Mouse (Mus musculus): ENCODE measurements around the gene Pcbp2.

The Pcbp2 gene

DNA sequence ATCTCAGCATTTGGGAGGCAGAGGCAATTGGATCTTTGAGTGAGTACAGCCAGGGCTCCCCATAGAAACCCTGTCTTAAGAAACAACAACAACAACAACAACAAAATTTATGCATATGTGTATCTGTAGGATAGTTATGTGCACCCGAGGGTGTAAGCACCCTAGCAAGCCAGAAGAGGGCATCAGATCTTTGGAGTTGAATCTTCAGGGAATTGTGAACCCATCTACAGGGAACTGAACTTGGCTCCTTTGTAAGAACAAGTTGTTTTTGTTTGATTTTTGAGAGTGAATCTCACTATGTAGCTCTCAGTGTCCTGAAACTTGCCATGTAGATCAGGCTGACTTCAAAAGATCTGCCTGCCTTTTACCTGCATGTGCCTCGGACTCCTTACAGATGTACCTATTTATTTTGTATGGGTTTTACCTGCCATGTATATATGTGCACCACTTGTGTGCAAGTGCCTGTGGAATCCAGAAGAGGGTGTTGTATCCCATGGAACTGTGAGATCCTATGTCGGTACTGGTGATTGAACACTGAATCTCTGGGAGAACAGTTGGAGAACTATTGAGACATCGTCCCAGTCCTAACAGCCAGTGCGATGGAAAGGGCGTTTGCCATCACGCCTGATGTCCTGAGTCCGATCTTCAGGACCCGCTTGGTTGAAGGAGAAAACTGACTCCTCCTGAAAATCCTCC, 1.5 kb upstream of the Pcbp2 start:
- no peak for DNase-seq

DNA sequence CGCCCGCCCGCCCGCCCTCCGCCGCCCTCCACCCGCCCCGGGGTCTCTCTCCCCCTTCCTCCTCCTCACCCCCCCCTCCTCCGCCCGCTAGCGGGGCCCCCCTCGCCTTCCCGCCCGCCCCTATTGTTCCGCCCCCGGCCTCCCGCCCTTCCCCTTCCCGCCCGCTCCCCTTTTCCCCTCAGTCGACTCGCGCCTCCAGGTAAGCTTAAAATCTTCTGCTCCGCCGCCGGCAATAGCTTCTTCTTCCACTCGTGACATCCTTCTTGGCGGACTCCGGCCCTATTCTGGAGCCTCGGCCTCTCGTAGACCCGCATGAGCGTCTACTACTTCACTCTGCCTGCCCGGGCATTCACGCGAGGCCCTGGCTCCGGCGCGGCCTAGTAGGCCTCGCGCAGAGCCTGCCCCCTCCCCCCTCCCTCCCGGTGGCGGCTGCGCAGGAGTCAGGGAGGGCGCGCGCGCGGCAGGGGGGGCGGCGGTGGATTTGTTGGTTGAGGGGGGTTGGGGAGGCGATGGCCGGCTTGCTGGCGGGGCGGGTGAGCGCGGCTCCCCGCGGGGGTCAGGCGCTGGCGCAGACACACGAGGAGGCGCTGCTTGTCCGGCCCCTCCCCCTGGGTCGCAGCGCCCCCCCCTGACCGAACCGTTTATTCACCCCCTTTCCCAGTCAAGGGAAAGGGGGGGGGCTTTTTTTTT, 411 bp downstream of the Pcbp2 start:
- DNase-seq: peak; percentile 77

DNA sequence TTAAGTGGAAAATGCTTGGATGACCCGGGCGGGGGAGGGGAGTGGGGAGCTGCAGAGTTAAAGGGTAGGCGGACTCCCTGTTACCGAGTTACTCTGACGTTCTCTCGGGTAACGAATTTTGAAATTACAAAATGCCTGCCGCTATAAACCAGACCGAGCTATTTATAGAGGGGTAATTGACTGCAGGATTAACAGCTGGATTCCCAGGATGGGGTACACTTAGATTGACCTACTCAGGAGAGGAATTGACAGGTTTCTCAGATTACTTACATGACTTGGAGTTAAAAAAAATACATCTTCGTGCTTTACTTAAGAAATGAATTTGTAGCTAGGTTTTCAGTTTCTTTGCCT, 931 bp downstream of the Pcbp2 start:
- no peak for DNase-seq

DNA sequence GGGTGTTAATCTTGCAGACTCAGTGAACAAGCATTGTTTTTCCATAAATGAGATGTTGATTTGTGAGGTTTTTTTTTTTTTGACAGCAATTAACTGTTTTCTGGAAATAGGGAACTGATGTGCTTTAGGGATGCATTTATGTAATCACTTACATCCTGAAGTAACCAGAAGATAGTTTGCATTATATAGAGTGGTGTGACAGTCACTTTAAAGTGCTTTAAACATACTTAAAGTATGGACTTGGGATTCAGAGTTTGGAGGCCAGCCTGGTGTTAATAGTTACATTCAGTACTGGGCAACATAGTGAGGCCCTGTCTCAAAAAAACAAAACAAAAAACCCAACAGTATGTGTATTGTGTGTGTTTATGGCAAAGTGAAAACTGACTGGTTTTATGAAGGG, 1.4 kb downstream of the Pcbp2 start:
- no peak for DNase-seq

DNA sequence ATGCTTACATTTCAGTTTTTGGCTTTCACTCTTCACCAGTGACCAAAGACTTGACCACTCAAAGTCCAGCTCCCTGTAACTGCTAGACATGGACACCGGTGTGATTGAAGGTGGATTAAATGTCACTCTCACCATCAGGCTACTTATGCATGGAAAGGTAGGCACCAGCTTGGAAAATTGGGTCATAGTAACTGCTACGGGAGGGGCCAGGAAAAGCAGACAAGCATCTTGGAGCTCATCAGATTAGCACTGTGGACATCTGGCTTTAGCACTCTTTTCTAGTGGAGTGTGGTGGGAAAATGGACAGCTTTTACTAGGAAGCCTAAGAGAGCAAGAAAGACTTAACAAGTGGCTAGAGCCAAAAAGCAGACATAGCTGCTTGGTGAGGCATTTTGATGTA, 2.9 kb downstream of the Pcbp2 start:
- no peak for DNase-seq

DNA sequence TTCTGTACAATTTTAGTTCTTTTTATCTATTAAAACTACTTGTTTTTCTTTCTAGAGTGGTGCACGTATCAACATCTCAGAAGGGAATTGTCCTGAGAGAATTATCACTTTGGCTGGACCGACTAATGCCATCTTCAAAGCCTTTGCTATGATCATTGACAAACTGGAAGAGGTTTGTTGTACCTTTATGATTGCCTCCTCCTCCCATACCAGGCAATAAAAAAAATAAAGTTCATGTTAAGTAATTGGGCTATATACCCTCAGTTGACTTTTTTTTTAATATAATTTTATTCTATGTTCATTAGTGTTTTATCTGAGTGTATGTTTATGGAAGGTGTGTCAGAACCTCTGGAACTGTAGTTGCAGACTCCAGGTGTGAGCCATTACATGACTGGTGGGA, 4.2 kb downstream of the Pcbp2 start:
- no peak for DNase-seq

DNA sequence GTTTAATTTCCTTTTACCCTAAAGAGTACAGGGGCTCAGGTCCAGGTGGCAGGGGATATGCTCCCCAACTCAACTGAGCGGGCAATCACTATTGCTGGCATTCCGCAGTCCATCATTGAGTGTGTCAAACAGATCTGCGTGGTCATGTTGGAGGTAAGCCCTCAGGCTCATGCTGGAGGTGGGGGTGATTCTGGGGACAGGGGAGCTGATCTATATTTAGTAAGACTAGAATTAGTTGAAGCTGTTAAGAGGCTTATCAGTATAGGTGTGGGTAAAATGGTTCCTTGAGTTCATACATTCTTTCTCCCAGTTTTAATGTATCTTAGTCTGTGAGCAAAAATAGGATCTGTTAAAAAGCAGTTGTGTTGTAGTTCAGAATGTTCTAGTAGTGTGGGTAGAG, 12.8 kb downstream of the Pcbp2 start:
- DNase-seq: no peak

DNA sequence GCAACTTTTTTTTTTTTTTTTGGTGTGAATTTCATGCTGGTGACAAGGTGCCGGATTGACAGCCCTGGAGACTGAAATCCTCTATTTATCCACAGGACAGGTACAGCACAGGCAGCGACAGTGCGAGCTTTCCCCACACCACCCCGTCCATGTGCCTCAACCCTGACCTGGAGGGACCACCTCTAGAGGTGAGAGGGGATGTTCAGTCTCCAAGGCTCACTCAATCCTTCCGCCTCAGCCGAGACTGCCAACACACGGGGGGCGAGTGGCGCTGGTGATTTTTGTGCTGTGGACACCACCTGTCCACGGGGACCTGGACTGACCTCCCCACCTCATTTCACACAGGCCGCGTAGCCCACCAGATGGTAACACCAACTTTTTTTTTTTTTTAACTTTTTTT, 15.5 kb downstream of the Pcbp2 start:
- no peak for DNase-seq

DNA sequence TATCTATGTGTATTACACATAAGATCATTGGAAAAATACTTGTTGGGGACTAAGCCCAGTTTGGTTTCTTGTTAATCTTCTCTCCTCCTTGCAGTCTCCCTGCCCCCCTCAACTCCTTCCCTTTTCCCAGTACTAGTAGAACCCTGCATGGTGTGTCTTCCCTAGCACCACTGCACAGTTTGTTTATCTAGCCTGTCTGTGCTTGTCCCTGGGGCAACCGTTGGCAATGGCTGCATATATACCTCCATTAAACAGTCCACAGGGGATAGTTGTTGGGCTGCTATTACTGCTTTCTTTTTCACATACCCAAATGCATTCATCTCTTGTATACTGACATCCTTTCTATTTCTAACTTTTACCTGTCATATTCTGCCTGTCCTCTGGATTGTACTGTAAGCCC, 17.3 kb downstream of the Pcbp2 start:
- no peak for DNase-seq

DNA sequence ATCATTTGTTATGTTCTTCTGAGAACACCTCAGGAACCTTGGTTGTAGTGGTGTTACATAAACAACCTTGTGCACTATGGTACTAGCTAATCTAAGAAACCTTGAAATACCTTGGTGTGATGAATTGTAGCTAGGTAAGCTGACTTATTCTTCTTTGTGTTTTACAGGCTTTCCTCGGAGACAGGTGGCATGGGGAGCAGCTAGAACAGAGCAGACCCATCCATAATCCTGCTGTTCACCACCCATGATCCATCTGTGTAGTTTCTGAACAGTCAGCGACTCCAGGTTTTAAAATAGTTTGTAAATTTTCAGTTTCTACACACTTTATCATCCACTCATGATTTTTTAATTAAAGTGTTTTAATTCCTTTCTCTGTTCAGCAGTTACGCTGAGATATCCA, 28.0 kb downstream of the Pcbp2 start:
- no peak for DNase-seq

DNA sequence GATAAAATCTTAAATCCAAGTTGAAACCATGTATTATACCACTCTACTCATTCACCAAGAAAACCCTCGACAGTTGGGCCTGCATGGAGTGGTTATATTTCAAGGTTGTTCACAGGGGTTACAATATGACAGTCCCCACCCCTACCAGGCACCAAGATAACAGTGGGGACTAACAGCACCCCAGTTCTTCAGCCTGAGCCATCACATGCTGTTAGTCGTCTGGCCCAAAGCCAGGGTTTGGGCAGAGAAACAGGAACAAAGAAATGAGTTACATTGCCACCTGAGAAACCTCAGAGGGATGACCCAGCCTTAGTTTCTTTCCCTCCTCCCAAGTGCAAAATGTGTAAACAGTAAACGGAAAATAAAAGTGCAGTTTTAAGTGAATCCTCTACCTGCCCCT, 29.0 kb downstream of the Pcbp2 start:
- DNase-seq: no peak

DNA sequence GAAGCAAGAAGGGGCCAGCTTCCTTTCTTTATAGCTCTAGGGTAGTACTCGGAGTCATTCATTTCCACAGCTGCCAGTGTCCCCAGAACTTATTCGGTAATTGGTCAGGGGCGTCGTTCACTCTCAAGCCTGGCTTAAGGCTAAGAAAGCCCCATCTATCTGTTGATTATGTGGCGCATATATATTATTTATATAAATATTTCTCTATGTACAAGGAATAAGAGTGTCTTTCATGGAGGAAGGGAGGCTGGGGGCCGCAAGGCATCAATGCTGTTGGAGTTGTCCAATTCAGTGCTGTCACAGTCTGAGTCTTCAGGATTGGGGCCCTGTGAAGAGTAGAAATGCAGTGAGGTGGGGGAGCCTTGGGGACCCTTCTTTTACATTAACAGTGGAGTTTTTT, 29.5 kb downstream of the Pcbp2 start:
- DNase-seq: no peak

DNA sequence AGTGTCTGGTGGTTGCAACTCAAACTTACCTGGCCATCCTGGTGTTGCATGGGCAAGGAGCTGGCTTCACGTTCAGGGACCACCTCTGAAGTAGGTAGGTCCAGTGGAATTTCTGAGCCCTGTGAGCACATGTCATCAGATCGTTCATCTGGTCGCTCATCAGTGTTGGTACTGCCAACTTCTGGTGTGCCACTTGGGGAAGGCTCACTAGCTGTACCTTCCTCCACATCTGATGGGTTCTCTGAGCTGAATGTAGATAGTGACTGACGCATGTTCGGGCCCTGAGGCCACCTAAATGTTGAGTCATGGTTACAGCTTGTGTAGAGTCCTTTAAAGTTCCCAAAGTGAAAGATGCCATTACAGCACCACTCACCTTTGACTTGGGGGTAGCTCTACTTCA, 30.1 kb downstream of the Pcbp2 start:
- no peak for DNase-seq

DNA sequence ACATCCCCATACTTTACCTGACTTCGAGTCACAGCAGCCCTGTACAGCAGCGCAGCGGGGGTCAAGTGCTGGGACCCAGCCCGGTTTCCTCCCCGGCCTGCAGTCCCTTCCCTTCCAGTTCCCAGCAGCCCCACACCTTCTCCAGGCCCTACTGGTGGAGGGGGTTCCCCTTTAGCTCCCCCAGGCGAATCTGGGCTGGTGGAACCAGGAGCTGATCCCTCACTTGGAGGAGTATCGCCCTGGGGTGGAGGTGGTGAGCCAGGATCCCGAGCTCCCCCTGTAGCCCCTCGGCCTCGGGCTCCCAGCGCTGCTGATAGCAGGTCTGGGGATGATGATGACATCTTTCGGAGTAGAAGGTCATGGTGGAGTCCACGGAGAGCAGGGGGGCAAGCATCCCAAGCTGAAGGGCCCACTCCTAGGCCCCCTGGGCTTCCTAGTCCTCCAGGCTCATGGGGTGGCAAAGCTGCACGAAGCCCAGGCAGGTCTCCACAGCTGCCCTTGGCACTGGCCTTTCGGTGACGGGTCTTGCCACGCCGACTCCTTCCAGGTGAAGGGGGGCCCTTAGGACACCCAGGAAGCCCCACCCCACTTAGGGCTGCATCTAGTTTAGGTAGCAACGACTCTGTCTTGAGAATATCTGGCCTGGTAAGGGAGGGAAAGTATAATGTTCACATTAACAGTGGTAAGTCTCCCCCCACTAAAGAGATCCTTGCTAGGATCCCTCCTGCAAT, 30.9 kb downstream of the Pcbp2 start:
- DNase-seq: no peak

DNA sequence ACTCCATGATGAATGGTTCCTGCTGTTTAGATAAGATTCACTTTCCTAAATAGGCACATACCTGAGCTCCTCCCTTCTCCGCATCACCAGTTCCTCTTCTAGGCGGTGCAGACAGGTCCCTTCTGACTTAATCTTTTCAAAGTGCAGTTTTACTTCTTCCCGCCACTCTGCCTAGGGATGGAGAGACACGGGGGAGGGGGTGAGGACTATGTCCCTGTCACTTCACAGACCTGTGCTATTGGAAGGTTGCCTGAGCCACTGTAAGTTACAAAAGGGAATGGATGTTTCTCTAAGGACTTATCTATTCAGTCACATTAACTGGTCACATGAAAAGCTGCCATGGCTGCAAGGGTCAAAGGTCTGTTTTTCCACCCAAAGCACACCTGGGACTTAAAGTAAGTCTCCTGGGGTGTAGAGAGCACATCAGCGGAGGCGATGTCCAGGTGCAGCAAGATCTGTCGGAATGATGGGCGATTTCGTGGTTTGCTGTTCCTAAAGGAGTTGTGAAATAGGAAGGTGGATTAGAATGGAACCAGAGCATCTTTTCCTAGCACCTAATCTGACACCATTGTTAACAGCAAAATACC, 32.0 kb downstream of the Pcbp2 start:
- DNase-seq: no peak

DNA sequence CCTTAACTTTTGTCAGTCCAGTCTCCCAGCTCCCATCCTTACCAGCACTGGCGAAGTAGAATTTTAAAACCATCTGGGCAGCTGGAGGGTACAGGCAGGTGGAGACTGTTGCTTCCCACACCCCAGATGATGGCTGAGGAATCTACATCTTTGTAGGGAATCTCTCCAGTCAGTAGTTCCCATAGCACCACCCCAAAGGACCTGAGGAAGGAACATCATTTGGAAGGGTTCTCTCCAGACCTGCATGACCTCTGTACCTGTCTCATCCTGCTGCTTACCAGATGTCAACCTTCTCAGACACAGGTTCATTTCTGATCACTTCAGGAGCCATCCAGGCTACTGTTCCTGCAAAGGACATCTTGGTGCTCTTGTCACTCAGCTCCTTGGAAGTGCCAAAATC, 33.1 kb downstream of the Pcbp2 start, which contains the start of gene Gm10337:
Gene Gm10337 (plus strand): TSS at position 276 of the 400 bp plus-strand sequence.
- no peak for DNase-seq

DNA sequence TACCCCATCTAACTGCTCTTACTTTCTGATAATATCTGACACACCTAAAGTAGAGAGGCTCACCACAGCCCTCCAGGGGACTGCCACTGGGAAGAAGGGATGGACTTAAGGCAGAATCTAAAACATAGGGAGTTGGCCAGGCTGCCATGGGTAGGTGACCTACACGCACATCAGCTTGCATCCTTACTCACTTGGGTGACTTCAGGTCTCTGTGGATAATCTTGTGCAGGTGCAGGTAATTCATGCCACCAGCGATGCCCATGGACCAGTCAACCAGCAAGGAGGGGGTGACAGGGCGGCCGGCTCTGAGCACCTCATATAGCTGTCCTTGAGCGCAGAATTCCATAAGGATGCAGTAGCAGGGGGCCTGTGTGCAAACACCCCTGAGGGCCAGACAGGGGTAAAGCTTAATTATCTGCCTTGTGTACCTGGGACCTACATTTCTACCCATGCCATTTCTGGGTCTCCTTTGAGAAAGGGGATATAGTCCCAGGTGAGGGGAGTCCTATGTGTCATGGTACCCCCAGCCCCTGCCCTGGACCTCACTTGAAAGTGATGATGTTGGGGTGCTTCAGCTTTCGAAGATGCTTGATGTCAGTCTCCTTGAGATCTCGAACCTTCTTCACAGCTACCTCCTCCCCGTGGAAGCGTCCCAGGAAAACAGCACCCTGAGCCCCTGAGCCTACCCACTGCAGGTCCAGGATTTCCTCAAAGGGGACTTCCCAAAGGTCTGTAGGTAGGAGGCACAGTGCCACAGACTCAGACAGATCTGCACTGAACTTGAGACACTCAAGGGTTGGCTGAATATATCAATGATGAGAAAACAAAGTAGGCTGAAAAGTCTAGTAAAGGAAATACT, 33.8 kb downstream of the Pcbp2 start:
- no peak for DNase-seq

DNA sequence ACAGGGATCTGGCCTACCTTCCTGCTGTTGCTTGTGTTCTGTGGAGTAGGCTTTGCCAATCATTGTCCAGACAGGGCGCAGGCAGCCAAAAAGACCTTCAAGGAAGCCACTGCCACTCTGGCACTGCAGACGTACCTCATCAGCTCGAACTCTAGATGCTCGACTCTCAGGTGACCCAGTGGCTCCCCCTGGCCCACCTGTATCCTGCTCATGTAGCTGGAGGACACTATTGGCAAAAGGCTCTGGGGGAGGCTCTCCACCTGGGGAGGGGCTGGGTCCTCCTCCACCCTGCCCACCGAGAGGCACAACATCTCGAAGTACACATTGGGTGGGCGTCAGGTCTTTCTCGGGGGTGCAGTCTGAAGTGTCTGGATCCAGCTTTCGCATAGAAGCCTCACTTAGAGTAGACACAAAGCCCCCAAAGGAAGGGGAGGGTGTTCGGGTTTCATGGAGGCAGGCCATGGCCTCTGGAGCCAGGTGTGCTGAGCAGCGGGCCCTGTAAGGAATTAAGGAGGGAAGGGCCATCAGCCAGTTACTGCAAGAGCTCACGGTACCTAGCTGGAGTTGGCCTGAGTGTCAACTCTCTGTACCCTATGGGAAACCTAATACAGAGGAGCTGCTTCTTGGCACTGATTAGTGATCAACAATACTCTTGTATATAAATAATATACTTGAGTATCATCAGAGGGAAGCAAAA, 34.9 kb downstream of the Pcbp2 start:
- no peak for DNase-seq

DNA sequence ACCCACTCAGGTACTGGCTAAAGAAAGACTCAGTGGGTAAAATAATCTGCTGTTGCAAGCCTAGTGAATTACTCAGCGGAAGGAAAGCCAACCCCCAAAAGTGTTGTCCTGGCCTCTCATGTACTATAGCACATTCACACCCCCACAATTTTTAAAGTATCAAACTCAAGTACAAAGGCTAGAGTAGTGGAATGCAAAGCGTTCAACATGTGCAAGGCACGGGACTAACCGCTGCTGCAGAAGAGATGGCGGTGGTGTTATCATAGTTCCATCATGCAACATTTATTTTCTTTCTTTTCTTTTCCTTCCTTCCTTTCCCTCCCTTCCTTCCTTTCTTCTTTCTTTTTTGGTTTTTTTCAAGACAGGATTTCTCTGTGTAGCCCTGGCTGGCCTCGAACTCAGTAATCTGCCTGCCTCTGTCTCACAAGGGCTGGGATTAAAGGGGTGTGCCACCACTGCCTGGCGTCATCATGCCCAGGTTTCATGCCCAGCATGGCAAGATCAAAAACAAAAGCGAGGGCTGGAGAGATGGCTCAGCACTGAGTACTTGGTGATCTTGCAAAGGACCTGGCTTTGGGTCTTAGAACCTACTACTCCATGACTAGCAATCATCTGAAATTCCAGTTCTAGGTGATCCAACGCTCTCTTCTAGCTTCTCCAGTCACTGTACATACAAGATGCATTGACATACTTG, 35.6 kb downstream of the Pcbp2 start:
- DNase-seq: no peak

DNA sequence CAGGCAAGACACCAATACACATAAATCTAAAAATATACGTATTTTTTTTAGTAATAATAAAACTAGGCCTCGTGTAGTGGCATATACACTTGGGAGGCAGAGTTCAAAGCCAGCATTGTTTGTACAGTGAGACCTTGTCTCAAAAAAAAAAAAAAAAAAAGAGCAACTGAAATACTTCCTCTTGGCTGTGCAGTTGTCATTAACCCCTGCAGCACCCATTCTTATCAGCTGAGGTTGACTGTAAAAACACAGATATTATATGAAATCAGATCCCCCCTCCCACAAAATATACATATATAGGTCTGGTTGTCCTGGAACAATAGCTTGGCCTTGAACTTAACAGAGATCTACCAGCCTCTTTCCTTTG, 36.1 kb downstream of the Pcbp2 start:
- DNase-seq: no peak

DNA sequence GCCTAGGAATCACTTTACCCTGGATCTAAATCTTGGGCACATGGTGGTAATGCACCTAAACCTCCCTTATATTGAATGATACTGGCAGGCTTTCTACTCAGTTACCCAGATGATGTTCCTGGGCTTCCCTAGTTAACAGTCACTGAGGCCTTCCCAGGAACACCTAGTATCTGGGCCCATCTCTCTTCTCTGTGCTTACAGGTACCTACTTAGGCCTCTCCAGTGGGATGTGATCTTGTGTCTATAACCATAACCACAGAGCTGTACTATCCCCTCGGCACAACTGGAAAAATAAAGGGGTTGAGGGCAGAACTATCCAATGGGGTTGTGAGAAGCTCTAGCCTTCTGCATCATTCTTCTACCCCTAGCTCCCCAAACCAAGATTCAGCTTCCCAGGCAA, 36.5 kb downstream of the Pcbp2 start:
- no peak for DNase-seq

DNA sequence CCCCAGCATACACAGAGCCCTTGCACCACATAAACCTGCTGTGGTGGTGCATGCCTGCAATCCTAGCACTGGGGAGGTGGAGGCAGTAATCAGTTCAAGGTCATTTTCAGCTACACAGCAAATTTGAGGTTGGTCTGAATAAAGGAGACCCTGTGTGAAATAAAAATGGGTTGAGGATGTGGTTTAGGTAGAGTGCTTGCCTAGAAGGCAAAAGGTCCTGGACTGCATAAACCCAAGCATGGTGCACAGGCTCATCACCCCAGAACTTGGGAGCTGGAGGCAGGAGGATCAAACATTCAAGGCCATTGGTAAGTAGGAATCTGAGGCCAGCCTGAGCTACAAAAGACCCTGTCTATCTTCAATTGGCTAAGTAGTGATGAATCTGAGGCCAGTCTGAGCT, 37.2 kb downstream of the Pcbp2 start:
- DNase-seq: no peak

Data from right cerebral cortex, adult 18-20 months (tissue).